Mouse (Mus musculus) CH12.LX (cell line): Measurements from ENCODE around the gene Gm17482. TPM values are rescaled to one million over a fixed set of nuclear protein-coding genes. Genes with fewer than 3 reads are reported as not detected.

Experiments
- DNase-seq: peaks from one replicate; pipeline ENCODE4 v3.0.0-alpha.2; 2013; ENCODE audit errors: extremely low read depth
- H3K27ac ChIP-seq: 2 replicates; pipeline ENCODE4 v1.5.1; 2012; ENCODE audit warnings: low read depth, mild to moderate bottlenecking, control low read depth, moderate library complexity; ENCODE audit not compliant: insufficient read depth
- H3K27me3 ChIP-seq: replicated peaks from 2 replicates; pipeline ENCODE3; 2012; ENCODE audit warnings: inconsistent platforms
- H3K36me3 ChIP-seq, 2 experiments: replicated peaks in 1 of 2; 2 replicates each; pipeline versions ENCODE3 to v1.6.1; 2012; ENCODE audit warnings: inconsistent platforms in 1 of 2, low read length in 1 of 2, mild to moderate bottlenecking in 1 of 2, mixed read lengths in 1 of 2, moderate library complexity in 1 of 2; ENCODE audit not compliant: control insufficient read depth in 1 of 2, insufficient read depth in 1 of 2
- H3K4me1 ChIP-seq, 2 experiments: 2 replicates each; pipeline ENCODE4 v1.6.1; 2012; ENCODE audit warnings: inconsistent platforms in 1 of 2, moderate library complexity in 1 of 2; ENCODE audit not compliant: insufficient read depth in 2 of 2, control insufficient read depth in 1 of 2
- H3K4me2 ChIP-seq: 2 replicates; pipeline ENCODE4 v1.6.1; 2012; ENCODE audit warnings: low read depth, mild to moderate bottlenecking, control low read depth; ENCODE audit not compliant: poor library complexity, insufficient read depth, severe bottlenecking
- H3K4me3 ChIP-seq, 3 experiments: fragments of 150-350 bp in 1 of 3; sonication (generic) in 1 of 3; replicated peaks in 1 of 3; 2 replicates each; pipeline versions ENCODE3 to v1.5.1; 2011 to 2012; ENCODE audit warnings: low read depth in 2 of 3, low read length in 2 of 3, mild to moderate bottlenecking in 2 of 3, moderate library complexity in 2 of 3, control low read depth in 1 of 3, improper control_type of control experiment in 1 of 3, inconsistent platforms in 1 of 3, mixed read lengths in 1 of 3; ENCODE audit not compliant: poor library complexity in 1 of 3
- H3K79me2 ChIP-seq: replicated peaks from 2 replicates; pipeline ENCODE4 v1.6.1; 2012; ENCODE audit warnings: mild to moderate bottlenecking, moderate library complexity; ENCODE audit not compliant: control insufficient read depth, poor library complexity, insufficient read depth, severe bottlenecking; ENCODE audit errors: extremely low read depth
- H3K9ac ChIP-seq: 2 replicates; pipeline ENCODE4 v1.6.1; 2012; ENCODE audit warnings: low read depth, mild to moderate bottlenecking, control low read depth, moderate library complexity; ENCODE audit not compliant: insufficient read depth
- H3K9me3 ChIP-seq: replicated peaks from 2 replicates; pipeline ENCODE3; 2012; ENCODE audit warnings: low read length, inconsistent platforms, mixed read lengths
- BHLHE40 ChIP-seq: IDR thresholded peaks from 2 replicates; pipeline ENCODE4 v1.6.1; 2011; ENCODE audit warnings: mild to moderate bottlenecking, low read depth, low read length, improper control_type of control experiment
- CHD2 ChIP-seq: IDR thresholded peaks from 2 replicates; pipeline ENCODE4 v1.6.1; 2011; ENCODE audit warnings: low read length, improper control_type of control experiment
- ELF1 ChIP-seq: IDR thresholded peaks from 2 replicates; pipeline ENCODE4 v1.6.1; 2014; ENCODE audit warnings: low read depth, mild to moderate bottlenecking, inconsistent platforms, low read length, improper control_type of control experiment
- ETS1 ChIP-seq: conservative IDR thresholded peaks from 2 replicates; pipeline ENCODE4 v1.6.1; 2012; ENCODE audit warnings: low read depth, mild to moderate bottlenecking, inconsistent platforms, low read length, improper control_type of control experiment, moderate library complexity
- GABPA ChIP-seq: IDR thresholded peaks from 2 replicates; pipeline ENCODE4 v1.6.1; 2012; ENCODE audit warnings: low read depth, low read length, improper control_type of control experiment, inconsistent platforms; ENCODE audit not compliant: insufficient replicate concordance
- IRF4 ChIP-seq: IDR thresholded peaks from 2 replicates; pipeline ENCODE4 v1.6.1; 2014; ENCODE audit warnings: low read depth, mild to moderate bottlenecking, inconsistent platforms, low read length, improper control_type of control experiment
- JUND ChIP-seq: conservative IDR thresholded peaks from 2 replicates; pipeline ENCODE4 v1.6.1; 2011; ENCODE audit warnings: low read depth, low read length, improper control_type of control experiment
- KAT2A ChIP-seq: IDR thresholded peaks from 2 replicates; pipeline ENCODE4 v1.6.1; 2012; ENCODE audit warnings: low read length, improper control_type of control experiment, inconsistent platforms; ENCODE audit not compliant: insufficient replicate concordance
- MAFK ChIP-seq: IDR thresholded peaks from 2 replicates; pipeline ENCODE4 v1.6.1; 2011; ENCODE audit warnings: low read length, improper control_type of control experiment; ENCODE audit not compliant: insufficient replicate concordance
- MEF2A ChIP-seq: IDR thresholded peaks from 2 replicates; pipeline ENCODE4 v1.6.1; 2014; ENCODE audit warnings: low read depth, mild to moderate bottlenecking, inconsistent platforms, low read length, improper control_type of control experiment, borderline replicate concordance
- MXI1 ChIP-seq: IDR thresholded peaks from 2 replicates; pipeline ENCODE4 v1.6.1; 2011; ENCODE audit warnings: mild to moderate bottlenecking, low read depth, low read length, improper control_type of control experiment
- MYC ChIP-seq: IDR thresholded peaks from 2 replicates; pipeline ENCODE4 v1.6.1; 2011; ENCODE audit warnings: low read depth, mild to moderate bottlenecking, improper control_type of control experiment, low read length
- NRF1 ChIP-seq: IDR thresholded peaks from 2 replicates; pipeline ENCODE4 v1.6.1; 2014; ENCODE audit warnings: low read depth, mild to moderate bottlenecking, inconsistent platforms, low read length, improper control_type of control experiment, moderate library complexity
- POLR2A ChIP-seq: IDR thresholded peaks from 2 replicates; pipeline ENCODE4 v1.6.1; 2011; ENCODE audit warnings: low read depth, mild to moderate bottlenecking, improper control_type of control experiment, low read length
- POLR2AphosphoS2 ChIP-seq: IDR thresholded peaks from 2 replicates; pipeline ENCODE4 v1.6.1; 2011; ENCODE audit warnings: low read depth, low read length, improper control_type of control experiment
- RAD21 ChIP-seq: IDR thresholded peaks from 2 replicates; pipeline ENCODE4 v1.6.1; 2011; ENCODE audit warnings: low read depth, mild to moderate bottlenecking, low read length, improper control_type of control experiment, moderate library complexity
- RCOR1 ChIP-seq: conservative IDR thresholded peaks from 2 replicates; pipeline ENCODE4 v1.6.1; 2012; ENCODE audit warnings: low read depth, mild to moderate bottlenecking, inconsistent platforms, low read length, improper control_type of control experiment
- TBP ChIP-seq: conservative IDR thresholded peaks from 2 replicates; pipeline ENCODE4 v1.6.1; 2011; ENCODE audit warnings: low read depth, low read length, improper control_type of control experiment
- TCF12 ChIP-seq: IDR thresholded peaks from 2 replicates; pipeline ENCODE4 v1.6.1; 2014; ENCODE audit warnings: low read depth, mild to moderate bottlenecking, inconsistent platforms, low read length, improper control_type of control experiment
- UBTF ChIP-seq: IDR thresholded peaks from 2 replicates; pipeline ENCODE4 v1.6.1; 2012; ENCODE audit warnings: low read depth, mild to moderate bottlenecking, inconsistent platforms, low read length, improper control_type of control experiment, moderate library complexity
- USF2 ChIP-seq: conservative IDR thresholded peaks from 2 replicates; pipeline ENCODE4 v1.6.1; 2011; ENCODE audit warnings: low read depth, low read length, improper control_type of control experiment
- ZC3H11A ChIP-seq: IDR thresholded peaks from 2 replicates; pipeline ENCODE4 v1.6.1; 2012; ENCODE audit warnings: low read depth, mild to moderate bottlenecking, inconsistent platforms, low read length, improper control_type of control experiment
- ZKSCAN1 ChIP-seq: IDR thresholded peaks from 2 replicates; pipeline ENCODE4 v1.6.1; 2012; ENCODE audit warnings: low read depth, inconsistent platforms, low read length, improper control_type of control experiment, borderline replicate concordance
- ZMIZ1 ChIP-seq: IDR thresholded peaks from 2 replicates; pipeline ENCODE4 v1.6.1; 2012; ENCODE audit warnings: low read depth, mild to moderate bottlenecking, inconsistent platforms, low read length, improper control_type of control experiment
- ZNF384 ChIP-seq: IDR thresholded peaks from 2 replicates; pipeline ENCODE4 v1.6.1; 2012; ENCODE audit warnings: low read depth, low read length, improper control_type of control experiment, inconsistent platforms
- dilution Hi-C: fragments of 300-500 bp; cut with MboI; formaldehyde crosslinking; loops from 2 replicates; pipeline ENCODE4 v1.14.3; 2020; ENCODE audit warnings: low sequenced_read_pairs; ENCODE audit not compliant: extremely low pct_unique_long_range_greater_than_20kb, extremely low pct_ligation_motif_present
- in situ Hi-C: fragments of 300-500 bp; cut with MboI; formaldehyde crosslinking; loops from 3 replicates; pipeline ENCODE4 v1.14.3; 2019; ENCODE audit warnings: low sequenced_read_pairs, low pct_ligation_motif_present, low pct_unique_long_range_greater_than_20kb, mixed read lengths
- polyA plus RNA-seq: library from polyadenylated mRNA; unstranded; fragments of >175 nt; gene quantifications from 2 replicates; pipeline ENCODE4 v1.2.1, GENCODE M21; 2012; ENCODE audit warnings: low read depth; ENCODE audit not compliant: insufficient read length
- total RNA-seq, 2 experiments: library from RNA; depleted of rRNA; stranded (reverse); fragments of 300-350 nt in 1 of 2; fragments of >200 nt in 1 of 2; gene quantifications; 2 replicates each; pipeline ENCODE4 v1.2.3; 2012 to 2014

The Gm17482 gene
- total and polyA plus RNA-seq, 3 experiments = not detected

DNA sequence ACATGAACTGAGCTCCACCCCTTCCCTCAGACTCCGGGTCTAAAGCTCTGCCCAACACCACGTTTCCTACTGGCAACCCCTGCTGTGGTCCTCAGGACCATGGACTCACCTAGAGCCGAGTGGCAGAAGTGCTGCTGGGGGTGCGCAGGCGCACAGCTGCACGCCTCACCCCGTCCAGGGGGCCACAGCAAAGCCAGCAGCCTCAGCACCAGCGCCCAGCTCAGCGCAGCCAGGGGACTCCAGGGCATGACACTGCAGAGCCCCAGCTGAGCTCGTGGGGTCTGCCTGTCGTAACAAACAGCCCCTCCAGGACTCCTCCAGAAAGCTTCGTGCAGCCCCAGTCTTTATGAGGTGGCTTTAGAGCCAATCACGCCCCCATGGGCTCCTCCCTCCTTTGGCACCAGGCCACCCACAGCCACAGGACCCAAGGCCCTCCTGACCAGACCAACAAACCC, 24.4 kb downstream of the Gm17482 start:
- H3K27ac ChIP-seq = no peak overlapping the region
- no peaks in the 10 kb centered on the region for H3K27me3 ChIP-seq
- dilution Hi-C loops = no loop called here
- no peak for DNase-seq
- H3K36me3 ChIP-seq = peaks cover 0 to 4% of the 10 kb centered on the region in 2 experiments
- H3K4me2 ChIP-seq = no peak overlapping the region
- H3K79me2 ChIP-seq = no peaks in the 10 kb centered on the region
- H3K4me3 ChIP-seq = no peak overlapping the region
- no peaks in the 10 kb centered on the region for H3K4me1 ChIP-seq
- in situ Hi-C loops = loop anchor here (25.0 kb wide), 1 partner anchor 314 kb away; no protein-coding TSS in a partner anchor
- TF ChIP-seq BHLHE40 (no peak), ZNF384 (no peak), GABPA (no peak), MEF2A (no peak), POLR2AphosphoS2 (no peak), MYC (no peak), NRF1 (no peak), POLR2A (no peak), ELF1 (no peak), CHD2 (no peak), TCF12 (no peak), ETS1 (no peak), RCOR1 (no peak), JUND (no peak), KAT2A (no peak), MAFK (no peak), ZKSCAN1 (no peak), USF2 (no peak)
- no peaks in the 10 kb centered on the region for H3K9me3 ChIP-seq
- H3K9ac ChIP-seq = no peak overlapping the region

DNA sequence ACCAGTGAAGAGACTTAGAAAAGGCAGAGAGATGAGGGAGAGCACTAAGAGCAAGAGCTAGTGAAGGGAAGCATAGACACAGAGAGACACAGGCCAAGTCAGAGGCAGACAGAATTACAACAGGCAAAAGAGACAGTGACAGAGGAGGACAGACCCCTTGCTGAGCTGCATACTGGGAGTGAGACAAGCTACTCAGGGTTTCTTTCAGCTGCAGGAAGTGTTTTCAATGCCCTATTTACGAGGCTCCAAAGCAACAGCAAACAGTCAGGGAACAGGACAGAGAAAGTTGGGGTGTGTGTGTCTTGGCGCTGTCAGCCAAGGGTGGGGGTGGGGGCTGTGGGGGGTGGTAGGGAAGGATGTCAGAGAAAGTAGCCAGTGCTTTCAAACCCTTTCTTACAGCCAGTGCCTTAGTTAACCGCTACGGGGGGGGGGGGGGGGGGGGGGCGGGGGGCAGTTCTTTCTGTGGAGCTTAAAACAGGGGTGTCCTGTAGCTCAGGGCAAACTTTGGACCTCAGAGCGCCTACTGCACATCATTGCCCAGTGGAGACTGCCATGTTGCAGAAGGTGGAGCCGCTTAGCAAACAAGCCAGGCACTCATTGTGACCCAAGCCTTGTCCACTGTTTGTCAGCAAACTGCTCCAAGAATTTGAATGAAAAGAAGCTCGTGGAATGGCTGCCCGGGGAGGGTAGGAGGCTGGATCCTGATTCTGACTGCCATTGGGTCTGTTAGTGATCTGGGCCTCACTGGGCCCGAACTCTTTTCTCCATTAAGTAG, 25.1 kb downstream of the Gm17482 start, which contains the start of gene Timp4:
Timp4 (minus strand) TSS at position 107 of the 775 bp plus-strand sequence.
- H3K4me2 ChIP-seq = no peak within 1 kb of the TSS
- no peaks in the 10 kb centered on the region for H3K27me3 ChIP-seq
- in situ Hi-C loops (loop anchor here (25.0 kb wide), 1 partner anchor 315 kb away; no protein-coding TSS in a partner anchor), dilution Hi-C loops (no loop called here)
- no peak within 1 kb of the TSS for H3K27ac ChIP-seq
- peaks cover 0 to 4% of the 10 kb centered on the region in 2 experiments for H3K36me3 ChIP-seq
- no peaks in the 10 kb centered on the region for H3K4me1 ChIP-seq
- H3K9me3 ChIP-seq = no peaks in the 10 kb centered on the region
- DNase-seq = no peak
- TF ChIP-seq POLR2A (no peak), BHLHE40 (no peak), MYC (no peak), UBTF (no peak), ZNF384 (no peak), TCF12 (no peak), TBP (no peak), MXI1 (no peak), ZMIZ1 (no peak), ZKSCAN1 (no peak), POLR2AphosphoS2 (no peak), RAD21 (no peak), ZC3H11A (no peak), GABPA (no peak), IRF4 (no peak), CHD2 (no peak), RCOR1 (no peak)
- H3K4me3 ChIP-seq = no peak within 1 kb of the TSS
- no peaks in the 10 kb centered on the region for H3K79me2 ChIP-seq
- H3K9ac ChIP-seq = no peak within 1 kb of the TSS
